Mouse (Mus musculus) intestine, embryonic 16.5 days (tissue): ENCODE results near the gene Sepsecs. TPM values are rescaled to one million over a fixed set of nuclear protein-coding genes. Genes with fewer than 3 reads are reported as not detected.

Experiments used
- ATAC-seq: fragments of 200-750 bp; cut with Nextera tagmentation; 2 replicates; pipeline ENCODE4 v1.8.0; 2017; ENCODE audit warnings: moderate TSS enrichment, moderate library complexity
- H3K27ac ChIP-seq: fragments of 300-500 bp; sonication (generic); 2 replicates; pipeline ENCODE4 v1.5.1; 2014; ENCODE audit warnings: mild to moderate bottlenecking, low read length
- H3K27me3 ChIP-seq: fragments of 300-500 bp; sonication (generic); replicated peaks from 2 replicates; pipeline ENCODE4 v1.6.1; 2014; ENCODE audit warnings: low read length, control low read depth, mixed read lengths; ENCODE audit not compliant: control insufficient read depth, insufficient read depth
- H3K36me3 ChIP-seq: fragments of 300-500 bp; sonication (generic); 2 replicates; pipeline ENCODE4 v1.6.1; 2014; ENCODE audit warnings: low read length, control low read depth; ENCODE audit not compliant: control insufficient read depth, insufficient read depth
- H3K4me1 ChIP-seq: fragments of 300-500 bp; sonication (generic); 2 replicates; pipeline ENCODE4 v1.6.1; 2014; ENCODE audit warnings: low read length, control low read depth, mixed read lengths; ENCODE audit not compliant: control insufficient read depth, insufficient read depth
- H3K4me2 ChIP-seq: fragments of 300-500 bp; sonication (generic); 2 replicates; pipeline ENCODE4 v1.6.1; 2014; ENCODE audit warnings: low read depth, low read length, control low read depth
- H3K4me3 ChIP-seq: fragments of 300-500 bp; sonication (generic); 2 replicates; pipeline ENCODE4 v1.5.1; 2014; ENCODE audit warnings: mild to moderate bottlenecking, low read length
- H3K9ac ChIP-seq: fragments of 300-500 bp; sonication (generic); 2 replicates; pipeline ENCODE4 v1.6.1; 2014; ENCODE audit warnings: low read depth, low read length
- H3K9me3 ChIP-seq: fragments of 300-500 bp; sonication (generic); 2 replicates; pipeline ENCODE4 v1.6.1; 2016; ENCODE audit warnings: low read length, control low read depth; ENCODE audit not compliant: control insufficient read depth
- whole genome bisulfite sequencing: fragments of 180-500 bp; shearing (Covaris S2); extraction: QIAGEN DNeasy Blood & Tissue Kit; methylation state at CpG from one replicate; pipeline ENCODE4 v1.1.7; 2014; 5-methylcytosine and 5-hydroxymethylcytosine counted together
- polyA plus RNA-seq: library from polyadenylated mRNA; unstranded; fragments of >200 nt; fragmentation: Nextera tagmentation; extraction: Ambion mirVana; gene quantifications from 2 replicates; pipeline ENCODE4 v1.2.1, GENCODE M21; 2015

Gene Sepsecs
- polyA plus RNA-seq, 1 experiment from 2014 or later = 11.9 TPM

DNA sequence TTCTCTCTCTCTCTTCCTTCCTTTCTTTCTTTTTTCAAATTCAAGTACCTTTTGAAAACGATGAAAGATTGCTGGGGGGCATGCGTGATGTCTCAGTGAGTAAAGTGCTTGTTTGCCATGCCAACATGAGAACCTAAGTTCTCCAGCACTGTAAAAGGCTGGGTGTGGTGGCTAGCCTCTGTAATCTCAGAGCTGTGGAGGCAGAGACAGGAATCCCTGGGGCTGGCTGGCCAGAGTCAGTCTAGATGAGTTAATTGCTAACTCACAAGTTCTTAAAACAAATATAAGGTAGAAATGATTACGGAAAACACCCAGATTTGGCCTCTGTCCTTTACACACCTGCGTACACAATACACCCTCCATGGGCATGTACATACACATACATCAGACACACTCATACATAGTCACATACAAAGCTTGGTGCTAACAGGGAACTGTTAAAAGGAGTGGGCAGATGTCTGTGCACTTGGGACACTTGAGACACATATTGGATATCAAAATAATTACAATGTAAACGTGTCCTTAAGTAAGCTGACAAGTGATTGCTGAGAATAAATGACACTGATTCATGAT is 9.1 kb upstream of the Sepsecs start:
- Histone ChIP-seq H3K9ac (no peak overlapping the region), H3K27me3 (no peaks in the 10 kb centered on the region), H3K4me2 (no peak overlapping the region), H3K36me3 (no peaks in the 10 kb centered on the region), H3K4me3 (no peak overlapping the region), H3K9me3 (no peaks in the 10 kb centered on the region), H3K4me1 (no peaks in the 10 kb centered on the region), H3K27ac (no peak overlapping the region)
- ATAC-seq = peak; percentile 85
- 61% methylated on average over 5 of the region's 5 CpGs for WGBS

DNA sequence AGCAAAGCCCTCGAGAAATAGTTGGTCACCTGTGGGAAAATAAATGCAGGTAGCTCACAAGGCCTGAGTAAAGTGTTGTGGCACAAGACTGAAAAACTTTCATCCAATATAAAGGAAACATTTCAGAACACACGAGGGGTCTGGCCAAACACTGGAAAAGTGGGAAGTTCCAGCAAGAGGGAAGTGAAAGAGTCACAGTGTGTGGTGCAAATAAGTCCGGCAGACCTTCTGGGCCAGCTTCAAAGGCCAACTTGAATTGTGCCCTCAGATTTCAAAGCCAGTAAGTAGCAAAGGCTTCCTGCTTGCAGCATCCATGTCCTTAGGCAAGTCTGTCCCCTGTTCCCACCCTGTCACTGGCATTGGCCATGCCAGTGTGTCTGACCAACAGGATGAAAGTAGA is 7.6 kb upstream of the Sepsecs start:
- Histone ChIP-seq H3K4me2 (no peak overlapping the region), H3K27ac (no peak overlapping the region), H3K4me3 (no peak overlapping the region), H3K9ac (no peak overlapping the region), H3K36me3 (no peaks in the 10 kb centered on the region), H3K27me3 (no peaks in the 10 kb centered on the region), H3K4me1 (no peaks in the 10 kb centered on the region), H3K9me3 (no peaks in the 10 kb centered on the region)
- ATAC-seq = no peak
- 74% methylated on average over 3 of the region's 3 CpGs for WGBS

DNA sequence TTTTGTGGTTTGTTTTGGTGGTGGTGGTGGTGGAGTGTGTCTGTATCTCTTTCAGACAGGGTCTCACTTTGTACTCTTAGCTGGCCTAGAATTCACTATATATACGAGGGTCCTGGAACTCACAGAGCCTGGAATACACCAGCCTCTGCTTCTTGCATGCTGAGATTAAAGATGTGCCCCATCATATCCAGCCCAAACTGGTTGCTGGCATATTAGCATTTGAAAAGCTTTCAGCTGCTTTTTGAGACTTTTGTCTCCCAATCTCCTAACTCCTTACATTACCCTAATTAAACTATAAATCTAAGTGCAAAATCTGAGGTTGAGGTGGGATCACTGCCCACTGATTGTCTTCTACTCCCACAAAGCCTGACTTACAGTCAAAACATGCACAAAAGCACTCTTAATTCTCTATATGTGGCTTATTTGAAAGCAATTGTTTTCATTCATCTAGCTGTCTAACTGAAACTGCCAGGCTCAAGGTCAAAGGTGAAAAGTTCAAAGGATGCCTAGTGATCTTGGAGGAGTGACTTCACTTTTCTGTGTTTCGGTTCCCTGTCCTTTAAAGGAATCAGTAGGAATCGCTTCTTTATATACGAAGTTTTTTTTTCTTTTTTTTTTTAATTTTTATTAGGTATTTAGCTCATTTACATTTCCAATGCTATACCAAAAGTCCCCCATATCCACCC is 5.0 kb upstream of the Sepsecs start:
- Histone ChIP-seq H3K4me1 (no peaks in the 10 kb centered on the region), H3K4me2 (no peak overlapping the region), H3K36me3 (no peaks in the 10 kb centered on the region), H3K4me3 (no peak overlapping the region), H3K9ac (no peak overlapping the region), H3K27ac (no peak overlapping the region), H3K27me3 (no peaks in the 10 kb centered on the region), H3K9me3 (no peaks in the 10 kb centered on the region)
- 79% methylated on average over 4 of the region's 4 CpGs for WGBS
- ATAC-seq = no peak

DNA sequence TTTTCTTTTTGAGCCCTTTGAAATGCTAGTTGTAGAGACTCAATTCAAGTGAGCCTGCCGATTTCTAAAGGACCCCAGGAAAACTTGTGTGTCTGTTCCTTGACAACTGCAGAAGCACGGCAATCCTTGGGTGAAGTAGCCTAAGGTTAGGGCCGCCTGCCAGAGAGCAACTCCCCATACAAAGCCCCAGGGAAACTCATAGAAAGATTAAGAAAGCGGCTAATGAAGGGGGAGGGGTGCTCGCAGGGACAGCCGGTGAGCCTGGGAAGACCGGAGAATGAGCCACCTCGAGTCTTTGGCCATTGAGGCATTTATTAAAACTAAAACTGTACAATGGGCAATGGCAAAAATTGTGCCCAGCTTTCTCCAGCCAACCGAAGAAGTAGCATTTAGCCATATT is 3.8 kb upstream of the Sepsecs start:
- Histone ChIP-seq H3K9me3 (no peaks in the 10 kb centered on the region), H3K27ac (no peak overlapping the region), H3K27me3 (no peaks in the 10 kb centered on the region), H3K4me3 (no peak overlapping the region), H3K4me1 (0 out of 2 replicates have a peak, but pooled peaks cover 2% of the 10 kb centered on the region), H3K9ac (no peak overlapping the region), H3K36me3 (no peaks in the 10 kb centered on the region), H3K4me2 (no peak overlapping the region)
- ATAC-seq = no peak
- 50% methylated on average over 9 of the region's 9 CpGs for WGBS

DNA sequence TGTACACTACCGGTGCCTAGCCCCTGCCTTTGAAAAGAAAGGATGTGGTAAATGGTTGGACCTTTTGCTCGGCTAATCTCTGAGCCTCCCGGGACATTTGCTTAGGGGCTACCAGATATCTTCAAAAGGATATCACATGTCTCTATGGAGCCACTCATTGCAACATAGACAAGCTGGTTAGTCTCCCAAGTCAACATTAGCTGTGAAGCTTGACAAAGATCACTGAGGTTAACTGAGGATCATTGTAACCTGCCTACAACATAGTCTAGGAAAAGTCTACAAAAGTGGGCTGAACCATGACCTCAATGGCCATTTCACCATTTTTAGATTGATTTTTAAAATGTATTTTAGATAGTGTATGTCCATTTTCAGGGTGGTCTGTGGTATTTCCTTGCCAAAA is 1.2 kb upstream of the Sepsecs start:
- Histone ChIP-seq H3K27me3 (no peaks in the 10 kb centered on the region), H3K4me3 (no peak overlapping the region), H3K9ac (no peak overlapping the region), H3K9me3 (no peaks in the 10 kb centered on the region), H3K4me1 (peaks cover 5% of the 10 kb centered on the region), H3K27ac (no peak overlapping the region), H3K36me3 (no peaks in the 10 kb centered on the region), H3K4me2 (no peak overlapping the region)
- 84% methylated on average over 3 of the region's 3 CpGs for WGBS
- no peak for ATAC-seq

DNA sequence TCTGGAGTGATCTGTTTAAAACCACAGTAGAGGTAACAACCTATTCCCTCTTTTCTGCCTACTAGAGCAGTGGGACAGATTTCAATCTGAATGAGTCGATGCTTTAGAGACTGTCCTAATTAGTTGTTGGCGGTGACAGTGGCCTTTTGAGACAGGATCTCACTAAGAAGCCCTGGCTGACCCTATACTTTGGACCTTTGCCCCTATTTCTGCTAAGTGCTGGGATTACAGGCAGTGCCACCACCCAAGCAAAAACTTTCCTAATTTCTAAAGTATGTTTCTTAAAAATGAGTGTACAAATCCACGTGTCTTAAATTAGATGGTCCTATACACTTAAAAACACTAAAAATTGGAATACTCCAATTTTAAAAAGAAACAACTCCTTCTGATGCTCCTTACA is 2.7 kb downstream of the Sepsecs start:
- Histone ChIP-seq H3K4me3 (no peak overlapping the region), H3K27me3 (no peaks in the 10 kb centered on the region), H3K9me3 (no peaks in the 10 kb centered on the region), H3K9ac (no peak overlapping the region), H3K4me2 (no peak overlapping the region), H3K4me1 (peaks cover 5% of the 10 kb centered on the region), H3K36me3 (0 out of 2 replicates have a peak, but pooled peaks cover 5% of the 10 kb centered on the region), H3K27ac (no peak overlapping the region)
- WGBS = 89% methylated on average over 3 of the region's 3 CpGs
- ATAC-seq = no peak

DNA sequence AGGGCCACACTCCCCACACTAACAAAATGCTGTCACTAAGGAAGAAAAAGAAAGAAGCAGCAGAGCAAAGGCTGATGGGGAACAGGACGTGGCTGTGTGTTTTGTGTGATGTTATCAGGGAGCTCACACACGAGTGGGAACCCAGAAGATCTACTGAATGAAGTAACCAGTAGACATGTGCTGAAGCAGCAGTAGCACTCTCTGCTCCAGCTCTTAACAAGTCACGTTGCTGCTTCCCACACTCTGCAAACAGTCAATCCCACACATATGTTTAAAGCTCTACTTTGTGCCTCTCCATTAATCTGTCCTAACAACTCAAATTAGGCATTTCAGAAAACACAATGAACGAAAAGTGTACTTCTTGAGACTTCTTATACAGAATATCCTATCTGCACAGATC is 11.6 kb downstream of the Sepsecs start:
- H3K9ac ChIP-seq = no peak overlapping the region
- no peak overlapping the region for H3K27ac ChIP-seq
- H3K4me1 ChIP-seq = no peaks in the 10 kb centered on the region
- no peak overlapping the region for H3K4me3 ChIP-seq
- H3K4me2 ChIP-seq = no peak overlapping the region
- no peak for ATAC-seq
- H3K27me3 ChIP-seq = no peaks in the 10 kb centered on the region
- 0 out of 2 replicates have a peak, but pooled peaks cover 3% of the 10 kb centered on the region for H3K36me3 ChIP-seq
- no peaks in the 10 kb centered on the region for H3K9me3 ChIP-seq
- 71% methylated on average over 4 of the region's 4 CpGs for WGBS

DNA sequence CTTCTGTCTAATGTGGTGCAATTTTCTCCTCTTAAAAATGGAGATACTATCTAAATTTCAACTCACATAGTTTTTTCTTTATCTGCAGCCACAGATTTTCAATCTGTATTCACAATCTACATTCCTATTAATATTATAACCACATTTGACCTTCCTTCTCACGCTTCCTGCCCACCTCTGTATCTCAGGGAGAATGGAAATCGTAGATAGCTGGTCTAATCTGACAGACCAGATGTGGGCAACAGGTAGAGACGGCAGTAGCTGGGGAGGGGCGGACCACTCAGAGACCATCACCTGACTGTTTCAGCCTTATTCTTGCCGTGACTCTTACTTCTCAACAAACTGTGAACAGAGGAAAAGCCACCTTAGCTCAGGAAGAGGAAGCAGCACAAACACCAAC is 12.2 kb downstream of the Sepsecs start:
- WGBS = 90% methylated on average over 5 of the region's 5 CpGs
- Histone ChIP-seq H3K9ac (no peak overlapping the region), H3K27ac (no peak overlapping the region), H3K4me1 (no peaks in the 10 kb centered on the region), H3K9me3 (no peaks in the 10 kb centered on the region), H3K4me2 (no peak overlapping the region), H3K27me3 (no peaks in the 10 kb centered on the region), H3K36me3 (0 out of 2 replicates have a peak, but pooled peaks cover 5% of the 10 kb centered on the region), H3K4me3 (no peak overlapping the region)
- ATAC-seq = no peak

DNA sequence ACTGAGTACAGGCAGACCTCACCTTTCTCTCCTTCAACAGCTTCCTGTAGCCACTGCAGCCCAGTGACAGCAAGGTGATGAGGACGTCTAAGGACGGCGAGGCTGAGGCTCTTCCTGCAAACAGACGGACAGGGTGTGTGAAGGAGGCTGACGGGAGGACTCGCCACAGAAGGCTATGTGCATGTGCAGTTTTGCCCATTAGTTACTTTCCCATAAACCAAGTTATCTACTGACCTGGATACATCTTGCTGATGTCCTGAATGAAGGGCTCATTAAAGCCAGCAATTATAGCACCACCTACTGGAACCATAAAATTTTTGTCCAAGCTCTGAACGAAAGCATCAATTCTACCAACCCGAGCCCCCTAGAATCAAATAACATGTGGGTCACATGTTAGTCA is 13.5 kb downstream of the Sepsecs start:
- no peak overlapping the region for H3K4me2 ChIP-seq
- no peak overlapping the region for H3K4me3 ChIP-seq
- H3K36me3 ChIP-seq = 0 out of 2 replicates have a peak, but pooled peaks cover 9% of the 10 kb centered on the region
- no peaks in the 10 kb centered on the region for H3K4me1 ChIP-seq
- no peak overlapping the region for H3K9ac ChIP-seq
- no peaks in the 10 kb centered on the region for H3K27me3 ChIP-seq
- H3K9me3 ChIP-seq = no peaks in the 10 kb centered on the region
- ATAC-seq = no peak
- 70% methylated on average over 8 of the region's 8 CpGs for WGBS
- no peak overlapping the region for H3K27ac ChIP-seq
